Mouse (Mus musculus): Measurements from ENCODE around the gene Baiap2l1. TPM values are rescaled to one million over a fixed set of nuclear protein-coding genes. Genes with fewer than 3 reads are reported as not detected.
A peak's percentile ranks its signal among the peaks of the same experiment; 100 is the strongest.
"Not testable (repeated sequence)": the region's sequence is repeated elsewhere in the genome, so short reads cannot be mapped to it uniquely, and the experiment has no call there.

Gene Baiap2l1
- polyA plus RNA-seq, 1 experiment from 2014 or later: 2.3 TPM

DNA sequence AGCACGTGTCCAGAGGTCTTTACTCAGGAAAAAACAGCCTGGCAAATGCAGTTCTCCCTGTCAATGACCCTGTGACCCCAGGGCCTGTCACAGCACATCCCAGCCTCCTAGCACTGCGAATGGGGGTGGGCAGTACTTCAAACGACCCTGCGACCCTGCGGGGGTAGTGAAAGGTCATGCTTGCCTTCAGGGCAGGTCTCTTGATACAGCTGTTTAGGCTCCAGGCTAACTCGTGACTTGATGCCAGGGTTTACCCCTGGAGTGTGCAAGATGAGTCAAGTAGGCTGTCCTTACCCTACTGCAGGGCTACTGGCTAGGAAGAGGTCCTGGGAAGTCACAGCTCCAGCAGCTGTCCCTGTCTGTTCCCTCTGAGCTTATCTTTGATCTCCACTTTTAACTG is 13.1 kb upstream of the Baiap2l1 start:
- Histone ChIP-seq H3K9ac (no peak overlapping the region), H3K27ac (replicated peaks) (no peak overlapping the region), H3K4me2 (no peak overlapping the region), H3K27me3 (no peaks in the 10 kb centered on the region), H3K4me1 (replicated peaks) (no peaks in the 10 kb centered on the region), H3K9me3 (no peaks in the 10 kb centered on the region), H3K4me3 (no peak overlapping the region), H3K36me3 (no peaks in the 10 kb centered on the region)
- 8% methylated on average over 6 of the region's 6 CpGs for WGBS
- ATAC-seq (ENCODE audit: low FRiP score, low read depth): no peak

- Histone ChIP-seq H3K4me1 (replicated peaks) (no peaks in the 10 kb centered on the region), H3K9ac (no peak overlapping the region), H3K4me2 (no peak overlapping the region), H3K36me3 (no peaks in the 10 kb centered on the region), H3K9me3 (no peaks in the 10 kb centered on the region), H3K4me3 (no peak overlapping the region), H3K27me3 (no peaks in the 10 kb centered on the region), H3K27ac (replicated peaks) (no peak overlapping the region)
- no peak for ATAC-seq (ENCODE audit: low FRiP score, low read depth)
- 85% methylated on average over 9 of the region's 9 CpGs for WGBS
Measured at GRCm38 (mm10) chr5:144368661-144369205, 10.8 kb upstream of the Baiap2l1 start.

GRCm38 (mm10) chr5:144366551-144366950 is 8.6 kb upstream of the Baiap2l1 start:
- not testable (repeated sequence) for H3K4me1 ChIP-seq (replicated peaks); H3K27me3 ChIP-seq; H3K9me3 ChIP-seq; H3K4me3 ChIP-seq; ATAC-seq (ENCODE audit: low FRiP score, low read depth); H3K36me3 ChIP-seq; H3K9ac ChIP-seq; H3K4me2 ChIP-seq; H3K27ac ChIP-seq (replicated peaks)
- WGBS: 77% methylated on average over 6 of the region's 6 CpGs

GRCm38 (mm10) chr5:144364680-144365357 is 6.9 kb upstream of the Baiap2l1 start:
- Histone ChIP-seq H3K4me3 (no peak overlapping the region), H3K27me3 (0 out of 2 replicates have a peak, but pooled peaks cover 1% of the 10 kb centered on the region), H3K9me3 (no peaks in the 10 kb centered on the region), H3K9ac (no peak overlapping the region), H3K4me2 (no peak overlapping the region), H3K4me1 (replicated peaks) (no peaks in the 10 kb centered on the region), H3K36me3 (no peaks in the 10 kb centered on the region), H3K27ac (replicated peaks) (no peak overlapping the region)
- WGBS: 91% methylated on average over 11 of the region's 11 CpGs
- no peak for ATAC-seq (ENCODE audit: low FRiP score, low read depth)

DNA sequence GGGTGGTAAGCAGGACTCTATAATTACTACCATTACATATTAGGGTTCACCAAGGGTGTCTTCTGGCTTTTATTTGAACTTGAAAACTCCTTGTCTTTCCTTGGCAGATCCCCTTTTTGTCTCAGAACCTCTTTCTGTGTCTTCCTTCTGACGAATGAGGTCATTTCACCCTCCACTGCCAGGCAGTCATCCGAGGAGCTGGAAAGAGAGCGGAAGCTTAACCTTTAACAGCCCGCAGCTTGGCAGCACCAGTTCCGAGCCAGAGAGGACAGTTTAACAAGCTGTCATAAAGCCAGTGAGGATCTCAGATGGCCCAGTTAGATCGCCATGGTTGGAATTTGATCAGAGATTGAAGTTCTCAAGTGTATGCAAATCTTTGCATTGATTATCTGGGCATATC is 2.4 kb upstream of the Baiap2l1 start:
- H3K9ac ChIP-seq: no peak overlapping the region
- no peak overlapping the region for H3K4me2 ChIP-seq
- WGBS: 43% methylated on average over 6 of the region's 6 CpGs
- H3K4me1 ChIP-seq (replicated peaks): peaks cover 19% of the 10 kb centered on the region
- no peak overlapping the region for H3K4me3 ChIP-seq
- no peaks in the 10 kb centered on the region for H3K36me3 ChIP-seq
- no peak overlapping the region for H3K27ac ChIP-seq (replicated peaks)
- peaks cover 41% of the 10 kb centered on the region for H3K27me3 ChIP-seq
- ATAC-seq (ENCODE audit: low FRiP score, low read depth): no peak
- H3K9me3 ChIP-seq: no peaks in the 10 kb centered on the region

- Histone ChIP-seq H3K4me3 (no peak overlapping the region), H3K9ac (no peak overlapping the region), H3K9me3 (no peaks in the 10 kb centered on the region), H3K4me2 (no peak overlapping the region), H3K27me3 (peaks cover 42% of the 10 kb centered on the region), H3K4me1 (replicated peaks) (peaks cover 19% of the 10 kb centered on the region), H3K36me3 (no peaks in the 10 kb centered on the region), H3K27ac (replicated peaks) (no peak overlapping the region)
- no peak for ATAC-seq (ENCODE audit: low FRiP score, low read depth)
- 87% methylated on average over 6 of the region's 6 CpGs for WGBS
Measured at GRCm38 (mm10) chr5:144359886-144360285, 2.0 kb upstream of the Baiap2l1 start.

DNA sequence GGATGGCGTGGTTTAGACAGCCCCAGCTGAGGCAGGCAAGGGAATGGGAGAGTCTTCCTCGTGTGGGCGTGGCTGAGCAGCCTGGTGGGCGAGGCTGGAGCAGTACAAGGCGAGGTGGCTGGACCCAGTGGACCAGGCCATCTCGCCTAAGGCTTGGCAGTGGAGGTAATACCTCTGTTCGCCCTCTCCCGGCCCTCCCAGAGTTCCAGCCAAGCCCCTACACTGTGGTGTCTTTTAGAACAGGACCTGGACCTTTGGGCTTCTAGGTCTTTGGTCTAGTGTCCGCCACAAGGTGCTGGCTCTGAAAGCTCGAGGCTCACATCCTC is 643 bp upstream of the Baiap2l1 start:
- Histone ChIP-seq H3K36me3 (no peaks in the 10 kb centered on the region), H3K4me2 (peak overlapping the region; percentile 100), H3K27me3 (peaks cover 42% of the 10 kb centered on the region), H3K9me3 (no peaks in the 10 kb centered on the region), H3K27ac (replicated peaks) (no peak overlapping the region), H3K9ac (peak overlapping the region; percentile 11), H3K4me3 (peak overlapping the region; percentile 59), H3K4me1 (replicated peaks) (peaks cover 19% of the 10 kb centered on the region)
- no peak for ATAC-seq (ENCODE audit: low FRiP score, low read depth)
- WGBS: 10% methylated on average over 10 of the region's 10 CpGs

DNA sequence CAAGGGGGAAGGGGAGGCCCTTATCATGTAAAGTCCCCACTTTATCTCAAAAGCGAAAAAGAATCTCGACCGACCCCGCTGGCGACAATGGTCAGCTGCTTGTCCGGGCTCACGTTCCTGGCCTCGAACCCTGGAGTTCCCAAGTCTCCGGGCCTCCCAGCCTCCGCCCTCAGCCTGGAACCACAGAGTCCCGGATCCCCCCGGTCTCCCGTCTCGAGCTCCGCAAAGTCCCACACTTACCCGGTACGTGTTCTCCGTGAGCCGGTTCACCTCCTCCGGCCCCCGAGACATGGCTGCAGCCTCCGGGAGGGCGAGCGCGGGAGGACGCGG is 396 bp downstream of the Baiap2l1 start:
- peaks cover 19% of the 10 kb centered on the region for H3K4me1 ChIP-seq (replicated peaks)
- no peak for ATAC-seq (ENCODE audit: low FRiP score, low read depth)
- peaks cover 42% of the 10 kb centered on the region for H3K27me3 ChIP-seq
- H3K9me3 ChIP-seq: no peaks in the 10 kb centered on the region
- peak overlapping the region; percentile 100 for H3K4me2 ChIP-seq
- no peak overlapping the region for H3K27ac ChIP-seq (replicated peaks)
- under 1% methylated on average over 27 of the region's 27 CpGs for WGBS
- H3K4me3 ChIP-seq: peak overlapping the region; percentile 59
- H3K36me3 ChIP-seq: no peaks in the 10 kb centered on the region
- H3K9ac ChIP-seq: peak overlapping the region; percentile 11; the same call in 1 of the 2 replicates

GRCm38 (mm10) chr5:144356776-144357455 is 996 bp downstream of the Baiap2l1 start:
- peaks cover 42% of the 10 kb centered on the region for H3K27me3 ChIP-seq
- ATAC-seq (ENCODE audit: low FRiP score, low read depth): no peak
- peak overlapping the region; percentile 100 for H3K4me2 ChIP-seq
- no peak overlapping the region for H3K9ac ChIP-seq
- peak overlapping the region; percentile 59 for H3K4me3 ChIP-seq
- 11% methylated on average over 17 of the region's 17 CpGs for WGBS
- H3K27ac ChIP-seq (replicated peaks): no peak overlapping the region
- no peaks in the 10 kb centered on the region for H3K9me3 ChIP-seq
- peaks cover 19% of the 10 kb centered on the region for H3K4me1 ChIP-seq (replicated peaks)
- no peaks in the 10 kb centered on the region for H3K36me3 ChIP-seq

- Histone ChIP-seq H3K9me3 (no peaks in the 10 kb centered on the region), H3K4me2 (no peak overlapping the region), H3K27me3 (peaks cover 17% of the 10 kb centered on the region), H3K36me3 (no peaks in the 10 kb centered on the region), H3K27ac (replicated peaks) (no peak overlapping the region), H3K4me1 (replicated peaks) (peaks cover 6% of the 10 kb centered on the region), H3K9ac (no peak overlapping the region), H3K4me3 (no peak overlapping the region)
- WGBS: 87% methylated on average over 9 of the region's 9 CpGs
- ATAC-seq (ENCODE audit: low FRiP score, low read depth): no peak
Measured at GRCm38 (mm10) chr5:144352250-144353047, 5.5 kb downstream of the Baiap2l1 start.

DNA sequence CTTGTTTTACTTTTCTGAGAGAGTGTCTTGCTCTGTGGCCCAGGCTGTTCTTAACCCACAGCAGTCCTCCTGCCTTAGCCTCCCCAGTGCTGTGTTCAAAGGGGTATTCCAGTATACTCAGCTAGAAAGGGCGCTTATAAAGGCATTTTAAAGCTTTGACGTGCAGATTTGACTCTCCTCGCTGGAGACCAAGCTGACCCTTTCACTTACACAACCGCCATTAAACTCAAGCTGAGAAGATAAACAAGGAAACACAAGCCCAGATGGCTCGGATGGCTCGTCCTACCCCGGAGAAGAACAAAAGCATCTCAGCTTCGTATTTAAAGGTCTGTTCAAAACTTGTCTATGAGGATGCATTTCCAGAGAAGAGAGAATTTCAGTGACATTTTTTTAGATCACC is 6.7 kb downstream of the Baiap2l1 start:
- no peak overlapping the region for H3K4me3 ChIP-seq
- no peaks in the 10 kb centered on the region for H3K9me3 ChIP-seq
- peaks cover 9% of the 10 kb centered on the region for H3K27me3 ChIP-seq
- WGBS: 7% methylated on average over 8 of the region's 8 CpGs
- no peak for ATAC-seq (ENCODE audit: low FRiP score, low read depth)
- H3K9ac ChIP-seq: no peak overlapping the region
- no peak overlapping the region for H3K27ac ChIP-seq (replicated peaks)
- H3K4me1 ChIP-seq (replicated peaks): no peaks in the 10 kb centered on the region
- H3K36me3 ChIP-seq: no peaks in the 10 kb centered on the region
- no peak overlapping the region for H3K4me2 ChIP-seq

DNA sequence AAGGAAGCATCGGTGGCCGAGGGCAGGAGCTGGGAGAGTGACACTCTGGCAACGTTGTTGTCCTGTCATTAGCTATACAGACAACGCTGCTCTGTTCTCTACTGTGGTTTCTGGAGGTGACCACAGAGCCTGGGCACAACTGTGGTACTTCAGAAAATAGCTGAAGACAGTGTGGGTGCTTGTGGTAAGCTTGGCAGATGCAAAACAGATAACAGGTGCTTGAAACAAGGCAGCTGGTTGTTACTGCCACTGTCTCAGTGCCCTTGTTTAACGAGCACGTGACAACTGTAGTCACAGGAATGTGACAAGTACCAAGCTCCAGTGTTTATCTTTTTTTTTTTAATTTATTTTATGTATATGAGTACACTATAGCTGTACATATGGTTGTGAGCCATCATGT is 13.3 kb downstream of the Baiap2l1 start:
- ATAC-seq (ENCODE audit: low FRiP score, low read depth): no peak
- H3K27me3 ChIP-seq: no peaks in the 10 kb centered on the region
- WGBS: 86% methylated on average over 6 of the region's 6 CpGs
- no peak overlapping the region for H3K9ac ChIP-seq
- H3K9me3 ChIP-seq: no peaks in the 10 kb centered on the region
- no peak overlapping the region for H3K27ac ChIP-seq (replicated peaks)
- H3K4me1 ChIP-seq (replicated peaks): no peaks in the 10 kb centered on the region
- no peaks in the 10 kb centered on the region for H3K36me3 ChIP-seq
- no peak overlapping the region for H3K4me2 ChIP-seq
- H3K4me3 ChIP-seq: no peak overlapping the region
